Mouse (Mus musculus) adrenal gland, postnatal 0 days (tissue): ENCODE data around the gene Gm20937. TPM values are rescaled to one million over a fixed set of nuclear protein-coding genes. Genes with fewer than 3 reads are reported as not detected.

Experiments used
- polyA plus RNA-seq: library from polyadenylated mRNA; unstranded; fragments of >200 nt; fragmentation: Nextera tagmentation; extraction: Ambion mirVana; gene quantifications from 2 replicates; pipeline ENCODE4 v1.2.1, GENCODE M21; 2015

Gm20937 gene
- polyA plus RNA-seq, result not detected in 2 replicates

GRCm38 (mm10) chrY:68294798-68295197, at the start of gene Gm20937:
Gm20937 (minus strand) TSS chrY:68294898.

Other genes starting within 250 kb of the Gm20937 start
- gene Gm20816, start 243.1 kb upstream of the Gm20937 start, polyA plus RNA-seq, result not detected in 2 replicates